Mouse (Mus musculus): ENCODE measurements at regions not wholly inside any gene's neighbourhood (a gene's known extent, or its start where the extent isn't known, plus 50 kb on each side); places are given as distances from the start of the nearest gene placed in this dataset.

GRCm38 (mm10) chr11:22644877-22645276, 133.0 kb downstream of the Tmem17 start:
- DNase-seq = no peak

- no peak for DNase-seq
Observed at GRCm38 (mm10) chr11:22646192-22646936, 134.5 kb downstream of the Tmem17 start.

GRCm38 (mm10) chr11:22648275-22648674, 136.4 kb downstream of the Tmem17 start:
- no peak for DNase-seq

- no peak for DNase-seq
Observed at GRCm38 (mm10) chr11:22650771-22651170, 138.9 kb downstream of the Tmem17 start.

GRCm38 (mm10) chr11:22651313-22651712, 139.4 kb downstream of the Tmem17 start:
- DNase-seq = no peak

GRCm38 (mm10) chr11:22651911-22652310, 140.0 kb downstream of the Tmem17 start:
- no peak for DNase-seq

- no peak for DNase-seq
Observed at GRCm38 (mm10) chr11:22652931-22653330, 141.0 kb downstream of the Tmem17 start.

GRCm38 (mm10) chr11:22653366-22653765, 141.5 kb downstream of the Tmem17 start:
- no peak for DNase-seq

GRCm38 (mm10) chr11:22657635-22658034, 145.7 kb downstream of the Tmem17 start:
- no peak for DNase-seq

- DNase-seq = no peak
Observed at GRCm38 (mm10) chr11:22661072-22661471, 149.2 kb downstream of the Tmem17 start.

GRCm38 (mm10) chr11:22661713-22662551, 150.0 kb downstream of the Tmem17 start:
- DNase-seq = no peak

GRCm38 (mm10) chr11:22665978-22666377, 154.1 kb downstream of the Tmem17 start:
- DNase-seq = no peak

- no peak for DNase-seq
Observed at GRCm38 (mm10) chr11:22666378-22666777, 154.5 kb downstream of the Tmem17 start.

- no peak for DNase-seq
Observed at GRCm38 (mm10) chr11:22668220-22668619, 156.3 kb downstream of the Tmem17 start.

- no peak for DNase-seq
Observed at GRCm38 (mm10) chr11:22669267-22669666, 157.4 kb downstream of the Tmem17 start.

- DNase-seq = no peak
Observed at GRCm38 (mm10) chr11:22671791-22672490, 160.1 kb downstream of the Tmem17 start.

GRCm38 (mm10) chr11:22675047-22675446, 163.2 kb downstream of the Tmem17 start:
- DNase-seq = no peak

- DNase-seq = no peak
Observed at GRCm38 (mm10) chr11:22675754-22676153, 163.9 kb downstream of the Tmem17 start.

- peak; percentile 36 for DNase-seq
Observed at GRCm38 (mm10) chr11:22677337-22677736, 165.4 kb downstream of the Tmem17 start.

GRCm38 (mm10) chr11:22684576-22684975, 172.7 kb downstream of the Tmem17 start:
- no peak for DNase-seq

- no peak for DNase-seq
Observed at GRCm38 (mm10) chr11:22690829-22691228, 169.9 kb downstream of the B3gnt2 start.

GRCm38 (mm10) chr11:22692281-22692857, 168.4 kb downstream of the B3gnt2 start:
- no peak for DNase-seq

- peak; percentile 14 for DNase-seq
Observed at GRCm38 (mm10) chr11:22692941-22693341, 167.8 kb downstream of the B3gnt2 start.
